Mouse (Mus musculus): Measurements from ENCODE around the gene Cntnap1. TPM values are rescaled to one million over a fixed set of nuclear protein-coding genes. Genes with fewer than 3 reads are reported as not detected.

Gene Cntnap1
- polyA plus RNA-seq, 1 experiment from 2014 or later: 1.1 TPM

- Histone ChIP-seq H3K4me1 (replicated peaks; ENCODE audit: control insufficient read depth, insufficient read depth, low read length) (peaks cover 12% of the 10 kb centered on the region), H3K27me3 (ENCODE audit: control insufficient read depth, insufficient read depth, low read depth, low read length) (no peaks in the 10 kb centered on the region), H3K9ac (ENCODE audit: low read length) (no peak overlapping the region), H3K36me3 (ENCODE audit: control insufficient read depth, insufficient read depth, low read length) (peaks cover 22% of the 10 kb centered on the region), H3K9me3 (ENCODE audit: control insufficient read depth, low read length) (no peaks in the 10 kb centered on the region), H3K4me2 (ENCODE audit: low read depth, low read length) (no peak overlapping the region), H3K27ac (ENCODE audit: low read length) (no peak overlapping the region), H3K4me3 (ENCODE audit: low read length) (no peak overlapping the region)
- 69% methylated on average over 6 of the region's 6 CpGs for WGBS
- ATAC-seq (ENCODE audit: low read depth): no peak
These were observed 24.3 kb downstream of the Cntnap1 start for GRCm38 (mm10) chr11:101194643-101195042.

DNA sequence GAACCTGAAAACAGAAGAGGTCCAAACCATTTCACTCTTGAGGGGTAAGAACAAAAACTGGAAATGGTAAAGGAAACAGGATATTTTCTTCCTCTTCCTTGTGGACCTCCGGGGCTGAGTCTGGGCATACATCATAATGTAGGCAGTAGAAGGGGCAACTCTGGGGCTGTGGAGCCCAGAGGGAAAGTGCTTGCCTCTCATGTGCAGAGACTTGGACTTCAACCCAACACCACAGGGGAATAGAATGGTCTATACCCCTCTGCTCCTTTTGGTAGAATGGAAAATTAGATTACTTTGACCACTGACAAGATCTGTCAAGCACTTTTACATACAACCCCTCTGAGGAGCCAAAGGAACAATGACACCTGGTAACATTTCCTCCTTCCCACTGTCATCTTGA is 24.8 kb downstream of the Cntnap1 start:
- Histone ChIP-seq H3K4me1 (replicated peaks; ENCODE audit: control insufficient read depth, insufficient read depth, low read length) (peaks cover 10% of the 10 kb centered on the region), H3K9me3 (ENCODE audit: control insufficient read depth, low read length) (no peaks in the 10 kb centered on the region), H3K9ac (ENCODE audit: low read length) (no peak overlapping the region), H3K27me3 (ENCODE audit: control insufficient read depth, insufficient read depth, low read depth, low read length) (no peaks in the 10 kb centered on the region), H3K4me2 (ENCODE audit: low read depth, low read length) (no peak overlapping the region), H3K4me3 (ENCODE audit: low read length) (no peak overlapping the region), H3K36me3 (ENCODE audit: control insufficient read depth, insufficient read depth, low read length) (peaks cover 23% of the 10 kb centered on the region), H3K27ac (ENCODE audit: low read length) (no peak overlapping the region)
- 64% methylated on average over 1 of the region's 1 CpGs for WGBS
- ATAC-seq (ENCODE audit: low read depth): no peak

DNA sequence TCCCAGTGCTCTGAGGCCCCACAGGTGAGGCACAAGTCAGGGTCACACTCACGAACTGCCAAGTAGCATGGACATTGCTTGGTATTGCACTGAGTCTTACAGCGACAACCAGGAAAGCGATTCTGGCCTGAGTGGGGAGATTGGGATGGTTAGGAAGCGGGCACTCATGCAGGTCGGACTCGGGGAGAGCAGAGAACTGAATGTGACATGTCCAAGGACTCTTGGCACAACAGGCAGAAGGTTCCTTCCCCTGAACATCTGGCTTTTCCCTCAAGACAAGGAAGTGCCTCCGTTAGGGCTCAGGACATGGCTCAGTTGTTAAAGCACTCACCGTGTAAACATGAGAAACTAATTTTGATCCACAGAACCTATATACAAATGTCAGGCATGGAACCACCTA is 25.2 kb downstream of the Cntnap1 start:
- Histone ChIP-seq H3K4me3 (ENCODE audit: low read length) (no peak overlapping the region), H3K36me3 (ENCODE audit: control insufficient read depth, insufficient read depth, low read length) (peaks cover 25% of the 10 kb centered on the region)
- no peak for ATAC-seq (ENCODE audit: low read depth)

GRCm38 (mm10) chr11:101196175-101196574 is 25.9 kb downstream of the Cntnap1 start:
- no peak for ATAC-seq (ENCODE audit: low read depth)
- Histone ChIP-seq H3K36me3 (ENCODE audit: control insufficient read depth, insufficient read depth, low read length) (peaks cover 27% of the 10 kb centered on the region), H3K4me3 (ENCODE audit: low read length) (no peak overlapping the region), H3K9me3 (ENCODE audit: control insufficient read depth, low read length) (no peaks in the 10 kb centered on the region), H3K4me2 (ENCODE audit: low read depth, low read length) (no peak overlapping the region), H3K9ac (ENCODE audit: low read length) (no peak overlapping the region), H3K27ac (ENCODE audit: low read length) (no peak overlapping the region), H3K27me3 (ENCODE audit: control insufficient read depth, insufficient read depth, low read depth, low read length) (no peaks in the 10 kb centered on the region), H3K4me1 (replicated peaks; ENCODE audit: control insufficient read depth, insufficient read depth, low read length) (no peaks in the 10 kb centered on the region)
- 85% methylated on average over 8 of the region's 8 CpGs for WGBS

More for the DNA sequence above, 25.2 kb downstream of the Cntnap1 start:
- Histone ChIP-seq H3K27ac (ENCODE audit: low read length) (no peak overlapping the region), H3K4me2 (ENCODE audit: low read depth, low read length) (no peak overlapping the region), H3K9me3 (ENCODE audit: control insufficient read depth, low read length) (no peaks in the 10 kb centered on the region), H3K27me3 (ENCODE audit: control insufficient read depth, insufficient read depth, low read depth, low read length) (no peaks in the 10 kb centered on the region), H3K4me1 (replicated peaks; ENCODE audit: control insufficient read depth, insufficient read depth, low read length) (peaks cover 5% of the 10 kb centered on the region), H3K9ac (ENCODE audit: low read length) (no peak overlapping the region)
- 75% methylated on average over 8 of the region's 8 CpGs for WGBS

GRCm38 (mm10) chr11:101199555-101199954 is 29.2 kb downstream of the Cntnap1 start:
- Histone ChIP-seq H3K27ac (ENCODE audit: low read length) (no peak overlapping the region), H3K4me3 (ENCODE audit: low read length) (no peak overlapping the region), H3K4me1 (replicated peaks; ENCODE audit: control insufficient read depth, insufficient read depth, low read length) (no peaks in the 10 kb centered on the region), H3K9ac (ENCODE audit: low read length) (no peak overlapping the region), H3K27me3 (ENCODE audit: control insufficient read depth, insufficient read depth, low read depth, low read length) (no peaks in the 10 kb centered on the region), H3K9me3 (ENCODE audit: control insufficient read depth, low read length) (no peaks in the 10 kb centered on the region), H3K4me2 (ENCODE audit: low read depth, low read length) (no peak overlapping the region), H3K36me3 (ENCODE audit: control insufficient read depth, insufficient read depth, low read length) (peaks cover 42% of the 10 kb centered on the region)
- WGBS: 72% methylated on average over 3 of the region's 3 CpGs
- ATAC-seq (ENCODE audit: low read depth): no peak

DNA sequence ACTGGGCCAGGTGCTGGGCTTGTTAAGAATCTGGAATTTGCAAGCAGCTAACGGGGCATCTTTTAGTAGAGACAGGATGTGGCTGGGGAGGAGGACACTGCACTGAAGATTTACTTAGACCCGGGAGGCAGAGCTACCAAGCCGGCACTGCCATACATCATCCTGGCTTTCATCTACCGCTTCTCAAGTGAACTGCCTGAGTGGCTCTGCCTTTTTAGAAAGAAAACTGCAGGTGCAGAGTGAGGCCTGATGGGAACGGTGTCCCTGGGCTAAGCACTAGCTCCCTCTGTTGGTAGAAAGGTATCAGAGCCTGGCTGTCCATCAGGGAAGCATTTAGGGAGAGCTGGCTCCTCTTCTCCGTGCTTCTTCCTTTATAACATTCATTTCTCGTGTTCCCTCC is 30.7 kb downstream of the Cntnap1 start:
- Histone ChIP-seq H3K9me3 (ENCODE audit: control insufficient read depth, low read length) (no peaks in the 10 kb centered on the region), H3K4me3 (ENCODE audit: low read length) (no peak overlapping the region), H3K4me2 (ENCODE audit: low read depth, low read length) (no peak overlapping the region), H3K9ac (ENCODE audit: low read length) (no peak overlapping the region), H3K4me1 (replicated peaks; ENCODE audit: control insufficient read depth, insufficient read depth, low read length) (no peaks in the 10 kb centered on the region), H3K27ac (ENCODE audit: low read length) (no peak overlapping the region), H3K36me3 (ENCODE audit: control insufficient read depth, insufficient read depth, low read length) (peaks cover 42% of the 10 kb centered on the region), H3K27me3 (ENCODE audit: control insufficient read depth, insufficient read depth, low read depth, low read length) (no peaks in the 10 kb centered on the region)
- 16% methylated on average over 7 of the region's 7 CpGs for WGBS
- peak; percentile 41; the same call in 1 of the 2 replicates for ATAC-seq (ENCODE audit: low read depth)

- no peak overlapping the region for H3K4me2 ChIP-seq (ENCODE audit: low read depth, low read length)
- H3K36me3 ChIP-seq (ENCODE audit: control insufficient read depth, insufficient read depth, low read length): peaks cover 40% of the 10 kb centered on the region
- H3K9me3 ChIP-seq (ENCODE audit: control insufficient read depth, low read length): no peaks in the 10 kb centered on the region
- no peaks in the 10 kb centered on the region for H3K4me1 ChIP-seq (replicated peaks; ENCODE audit: control insufficient read depth, insufficient read depth, low read length)
- 20% methylated on average over 3 of the region's 3 CpGs for WGBS
- H3K9ac ChIP-seq (ENCODE audit: low read length): no peak overlapping the region
- H3K27me3 ChIP-seq (ENCODE audit: control insufficient read depth, insufficient read depth, low read depth, low read length): no peaks in the 10 kb centered on the region
- H3K4me3 ChIP-seq (ENCODE audit: low read length): no peak overlapping the region
- no peak overlapping the region for H3K27ac ChIP-seq (ENCODE audit: low read length)
- peak; percentile 90; the same call in 1 of the 2 replicates for ATAC-seq (ENCODE audit: low read depth)
These were observed 41.6 kb downstream of the Cntnap1 start for GRCm38 (mm10) chr11:101211970-101212369.

GRCm38 (mm10) chr11:101216936-101217335 is 46.6 kb downstream of the Cntnap1 start:
- Histone ChIP-seq H3K27me3 (ENCODE audit: control insufficient read depth, insufficient read depth, low read depth, low read length) (no peaks in the 10 kb centered on the region), H3K4me3 (ENCODE audit: low read length) (no peak overlapping the region), H3K4me2 (ENCODE audit: low read depth, low read length) (no peak overlapping the region), H3K27ac (ENCODE audit: low read length) (no peak overlapping the region), H3K4me1 (replicated peaks; ENCODE audit: control insufficient read depth, insufficient read depth, low read length) (peaks cover 5% of the 10 kb centered on the region; the same call in 1 of the 2 replicates), H3K9ac (ENCODE audit: low read length) (no peak overlapping the region), H3K36me3 (ENCODE audit: control insufficient read depth, insufficient read depth, low read length) (peaks cover 26% of the 10 kb centered on the region), H3K9me3 (ENCODE audit: control insufficient read depth, low read length) (no peaks in the 10 kb centered on the region)
- 89% methylated on average over 5 of the region's 5 CpGs for WGBS
- ATAC-seq (ENCODE audit: low read depth): no peak

DNA sequence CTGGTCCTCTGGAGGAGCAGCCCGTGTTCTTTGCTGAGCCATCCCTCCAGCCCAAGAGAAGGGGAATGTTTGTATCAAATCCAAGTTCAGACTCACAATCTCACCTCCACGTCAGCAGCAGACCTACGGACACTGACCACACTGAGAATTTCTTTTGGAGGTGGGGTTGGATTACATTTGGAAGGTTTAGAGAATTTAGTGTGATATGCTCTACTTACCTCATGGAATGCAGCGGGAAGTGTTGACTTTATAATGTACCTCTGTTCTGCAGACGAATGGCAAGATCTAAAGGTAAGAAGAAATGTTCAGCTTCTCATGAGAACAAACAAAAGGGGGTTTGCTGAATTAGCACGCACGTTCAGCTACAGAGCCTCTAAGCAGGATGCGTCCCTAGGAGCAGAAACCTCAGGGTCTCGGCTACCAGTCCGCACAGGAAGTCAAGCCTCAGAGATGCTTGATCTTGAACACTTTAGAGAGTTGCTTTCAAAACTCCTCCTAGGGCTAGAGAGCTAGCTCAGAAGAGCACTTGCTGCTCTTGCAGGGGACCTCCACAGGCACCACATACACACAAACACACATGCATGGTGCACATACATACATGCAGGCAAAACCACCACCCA is 48.2 kb downstream of the Cntnap1 start:
- no peak overlapping the region for H3K4me2 ChIP-seq (ENCODE audit: low read depth, low read length)

More for the DNA sequence above, 48.2 kb downstream of the Cntnap1 start:
- Histone ChIP-seq H3K27me3 (ENCODE audit: control insufficient read depth, insufficient read depth, low read depth, low read length) (no peaks in the 10 kb centered on the region), H3K36me3 (ENCODE audit: control insufficient read depth, insufficient read depth, low read length) (peaks cover 18% of the 10 kb centered on the region), H3K4me1 (replicated peaks; ENCODE audit: control insufficient read depth, insufficient read depth, low read length) (peaks cover 5% of the 10 kb centered on the region; the same call in 1 of the 2 replicates), H3K4me3 (ENCODE audit: low read length) (no peak overlapping the region), H3K27ac (ENCODE audit: low read length) (no peak overlapping the region), H3K9ac (ENCODE audit: low read length) (no peak overlapping the region), H3K9me3 (ENCODE audit: control insufficient read depth, low read length) (no peaks in the 10 kb centered on the region)
- WGBS: 69% methylated on average over 10 of the region's 10 CpGs
- ATAC-seq (ENCODE audit: low read depth): no peak

All from lung, embryonic 16.5 days (tissue).